Mouse (Mus musculus) right cerebral cortex, postnatal 25 days (tissue): ENCODE measurements at regions not wholly inside any gene's neighbourhood (a gene's known extent, or its start where the extent isn't known, plus 50 kb on each side); places are given as distances from the start of the nearest gene placed in this dataset.

Experiments
- DNase-seq: peaks from one replicate; pipeline ENCODE4 v3.0.0; 2022

DNA sequence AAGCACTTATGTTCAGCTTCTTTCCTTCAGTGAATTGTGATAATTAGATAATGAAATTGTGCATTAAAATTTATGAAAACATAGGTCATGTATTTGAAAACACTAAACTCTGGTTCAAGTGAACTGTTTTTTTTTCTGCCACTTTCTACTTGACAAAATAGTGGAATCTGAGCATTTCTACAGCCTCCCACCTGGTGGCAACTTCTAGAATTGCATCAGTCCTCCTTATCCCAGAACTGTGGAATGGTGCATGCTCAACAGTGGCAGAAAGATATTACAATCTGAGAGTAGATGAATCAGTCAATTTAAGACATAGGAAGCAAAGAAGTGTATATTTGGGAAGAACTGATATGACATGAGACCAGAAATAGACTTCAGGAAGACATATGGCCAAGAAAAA, 84.1 kb upstream of the Gm28269 start:
- peak; percentile 4 for DNase-seq

DNA sequence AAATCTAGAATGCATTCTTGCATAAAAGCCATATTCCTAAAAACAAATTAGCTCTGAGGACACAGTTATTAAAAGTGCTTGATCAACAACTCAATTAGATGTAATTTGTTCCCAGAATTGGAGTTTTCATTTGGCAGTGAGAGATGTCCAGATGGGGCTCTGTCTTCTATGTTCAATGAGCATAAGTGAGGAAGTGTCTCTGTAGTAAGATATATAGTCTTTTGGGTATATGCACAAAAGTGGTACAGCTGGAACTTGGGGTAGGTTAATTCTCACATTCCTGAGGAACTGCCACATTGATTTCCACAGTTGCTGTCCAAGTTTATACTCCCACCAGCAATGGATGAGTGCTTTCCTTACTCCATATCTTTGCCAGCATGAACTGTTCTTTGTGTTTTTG, 64.3 kb upstream of the Gm28269 start:
- no peak for DNase-seq

DNA sequence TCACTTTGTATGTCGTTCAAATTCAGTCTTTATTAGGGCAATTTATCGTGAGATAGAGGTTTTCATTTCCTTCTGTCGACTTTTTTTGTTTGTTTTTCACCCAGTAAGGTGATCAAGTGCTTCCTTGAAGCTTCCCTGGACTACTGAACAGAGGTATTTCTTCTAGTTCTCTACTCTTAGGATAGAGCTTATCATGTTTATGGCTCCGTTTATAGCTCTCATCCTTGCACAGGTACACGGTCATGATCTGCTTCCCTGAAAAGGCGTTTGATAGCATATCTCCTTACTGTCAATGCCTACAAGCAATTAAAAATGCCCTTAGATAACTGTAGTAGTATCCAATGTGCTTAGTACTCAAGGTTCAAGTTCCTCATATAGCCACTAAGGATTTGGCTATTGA, 56.9 kb upstream of the Gm28269 start:
- no peak for DNase-seq
